Mouse (Mus musculus): ENCODE results near the gene Naa20.

DNA sequence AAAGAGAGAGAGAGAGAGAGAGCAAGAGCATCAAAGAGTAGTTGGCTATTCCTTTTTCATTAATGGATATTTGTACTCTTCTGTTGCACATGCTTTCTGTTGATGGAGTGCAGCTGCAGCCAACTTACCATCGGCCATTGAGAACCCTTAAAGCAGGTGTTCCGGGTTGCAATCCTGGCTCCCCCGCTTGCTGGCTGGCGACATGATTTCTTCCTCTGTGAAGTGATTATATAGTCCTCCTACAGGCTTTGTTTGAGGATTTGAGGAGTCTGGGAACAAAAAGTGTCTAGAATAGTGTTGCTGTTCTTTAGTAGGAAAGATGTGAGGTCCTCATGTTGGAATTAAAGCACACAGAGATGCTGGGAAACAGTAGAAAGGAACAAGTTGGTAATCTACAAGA lies 30.6 kb upstream of the Naa20 start:
- no peak for TF ChIP-seq CTCF (IDR thresholded peaks at IDR 0.05; ENCODE audit: low read depth, low read length)
- no peak for TF ChIP-seq POLR2A (IDR thresholded peaks at IDR 0.05; ENCODE audit: borderline replicate concordance, low read depth, low read length)
